Comparison of ENCODE assay signal across 7 mouse cellular contexts in genomic region chr4:119816620-119817356, GRCm38 (mm10).
A peak's percentile ranks its signal among the peaks of the same experiment; 100 is the strongest.
DNase-seq lines count a peak whose midpoint lies in the region; ATAC-seq and TF ChIP-seq lines count a peak whose summit lies in the region.

No protein-coding gene starts in this region.

- H3K27ac ChIP-seq in heart, embryonic 11.5 days (ENCODE audit: low read depth, low read length): no peak overlapping the region
- peak overlapping the region; percentile 42 for H3K27ac ChIP-seq in olfactory bulb, adult 2 months (ENCODE audit: insufficient read depth, low read depth, low read length)

- H3K9ac ChIP-seq in heart, embryonic 11.5 days (ENCODE audit: low read depth, low read length): no peak overlapping the region

- H3K4me2 ChIP-seq in heart, embryonic 11.5 days: peak overlapping the region; percentile 31

- no peak for TF ChIP-seq POLR2A in olfactory bulb, adult 2 months (IDR thresholded peaks at IDR 0.05; ENCODE audit: insufficient read depth, low read depth, low read length)

- H3K9me3 ChIP-seq in megakaryocyte, embryonic 14.5 days: no peaks in the 10 kb centered on the region
- H3K9me3 ChIP-seq in heart, embryonic 11.5 days (replicated peaks; ENCODE audit: control insufficient read depth, low read length): no peaks in the 10 kb centered on the region

- peaks cover 76% of the 10 kb centered on the region for H3K4me1 ChIP-seq in megakaryocyte, embryonic 14.5 days
- peaks cover 22% of the 10 kb centered on the region for H3K4me1 ChIP-seq in heart, embryonic 11.5 days (ENCODE audit: control insufficient read depth, insufficient read depth, low read length)
- H3K4me1 ChIP-seq in olfactory bulb, adult 2 months (ENCODE audit: control insufficient read depth, insufficient read depth, low read length): peaks cover 18% of the 10 kb centered on the region

- peaks cover 3% of the 10 kb centered on the region for H3K27me3 ChIP-seq in megakaryocyte, embryonic 14.5 days (replicated peaks)
- H3K27me3 ChIP-seq in heart, embryonic 11.5 days (ENCODE audit: control insufficient read depth, insufficient read depth, low read length): peaks cover 5% of the 10 kb centered on the region; the same call in 1 of the 2 replicates

- peak; percentile 48 for DNase-seq in cerebellum, adult 8-10 months
- DNase-seq in layer of hippocampus, adult 9-11 months: peak; percentile 41
- no peak for DNase-seq in thymus, adult 18-20 months

- H3K36me3 ChIP-seq in megakaryocyte, embryonic 14.5 days (replicated peaks; ENCODE audit: low read length): peaks cover 12% of the 10 kb centered on the region
- no peaks in the 10 kb centered on the region for H3K36me3 ChIP-seq in heart, embryonic 11.5 days (ENCODE audit: control insufficient read depth, insufficient read depth, low read length)

- ATAC-seq in megakaryocyte, adult 5-6 weeks (ENCODE audit: poor library complexity, severe bottlenecking): no peak
- peak; percentile 48; the same call in 1 of the 2 replicates for ATAC-seq in heart, embryonic 11.5 days (replicated peaks; ENCODE audit: insufficient number of reproducible peaks, low FRiP score, low TSS enrichment)

- H3K4me3 ChIP-seq in megakaryocyte, embryonic 14.5 days (replicated peaks): peak overlapping the region; percentile 56
- no peak overlapping the region for H3K4me3 ChIP-seq in heart, embryonic 11.5 days (ENCODE audit: low read depth, low read length)
- peak overlapping the region; percentile 27 for H3K4me3 ChIP-seq in olfactory bulb, adult 2 months (ENCODE audit: insufficient read depth, low read depth, low read length)

- 43% methylated on average over 7 of the region's 7 CpGs for WGBS in heart, embryonic 11.5 days (ENCODE audit: insufficient replicate concordance)
- 32% methylated on average over 7 of the region's 7 CpGs for WGBS in olfactory bulb, adult 2 months

- TF ChIP-seq CTCF in olfactory bulb, adult 2 months (IDR thresholded peaks at IDR 0.05; ENCODE audit: insufficient read depth, low read depth, low read length): no peak

Comparison
In these comparisons a context has a peak if more than half of its experiments do, and no peak if none do; other contexts are left out.
1. DNase-seq: peak in cerebellum, adult 8-10 months (single experiment) and layer of hippocampus, adult 9-11 months (single experiment); none in thymus, adult 18-20 months (0 of 2).